Mouse (Mus musculus): ENCODE results near the gene Gorasp1. TPM values are rescaled to one million over a fixed set of nuclear protein-coding genes. Genes with fewer than 3 reads are reported as not detected.
A peak's percentile ranks its signal among the peaks of the same experiment; 100 is the strongest.

The Gorasp1 gene
- polyA plus RNA-seq, 1 experiment: 6.6 TPM

- DNase-seq (ENCODE audit: low read depth in 1 of 2, low spot score in 2 of 2): no peak
- no peaks in the 10 kb centered on the region for H3K27me3 ChIP-seq (ENCODE audit: control insufficient read depth, insufficient read depth, low read length)
- 72% methylated on average over 3 of the region's 3 CpGs for WGBS
- H3K27ac ChIP-seq (ENCODE audit: insufficient read depth, low read length): no peak overlapping the region
- H3K36me3 ChIP-seq (ENCODE audit: control insufficient read depth, insufficient read depth, low read length): no peaks in the 10 kb centered on the region; the same call in 1 of the 2 replicates
- peaks cover 2% of the 10 kb centered on the region; the same call in 1 of the 2 replicates for H3K4me1 ChIP-seq (ENCODE audit: control insufficient read depth, insufficient read depth, insufficient read length)
- TF ChIP-seq CTCF (IDR thresholded peaks at IDR 0.05; ENCODE audit: extremely low read depth, insufficient read depth, insufficient read length, insufficient replicate concordance) (no peak), POLR2A (IDR thresholded peaks at IDR 0.05; ENCODE audit: low read depth, low read length) (no peak)
- H3K4me3 ChIP-seq (ENCODE audit: extremely low read depth, insufficient read depth, insufficient read length): no peak overlapping the region
Measured at GRCm38 (mm10) chr9:119965186-119965585, 27.8 kb upstream of the Gorasp1 start.

- DNase-seq (ENCODE audit: low read depth in 1 of 2, low spot score in 2 of 2): no peak
- H3K36me3 ChIP-seq (ENCODE audit: control insufficient read depth, insufficient read depth, low read length): no peaks in the 10 kb centered on the region
- WGBS: 77% methylated on average over 3 of the region's 3 CpGs
- TF ChIP-seq POLR2A (IDR thresholded peaks at IDR 0.05; ENCODE audit: low read depth, low read length): no peak
- no peak for TF ChIP-seq CTCF (IDR thresholded peaks at IDR 0.05; ENCODE audit: extremely low read depth, insufficient read depth, insufficient read length, insufficient replicate concordance)
- H3K27ac ChIP-seq (ENCODE audit: insufficient read depth, low read length): no peak overlapping the region
- H3K4me1 ChIP-seq (ENCODE audit: control insufficient read depth, insufficient read depth, insufficient read length): peaks cover 2% of the 10 kb centered on the region; the same call in 1 of the 2 replicates
- no peak overlapping the region for H3K4me3 ChIP-seq (ENCODE audit: extremely low read depth, insufficient read depth, insufficient read length)
- no peaks in the 10 kb centered on the region for H3K27me3 ChIP-seq (ENCODE audit: control insufficient read depth, insufficient read depth, low read length)
Measured at GRCm38 (mm10) chr9:119964206-119964605, 26.8 kb upstream of the Gorasp1 start.

GRCm38 (mm10) chr9:119962987-119963667, 25.8 kb upstream of the Gorasp1 start:
- WGBS: 31% methylated on average over 21 of the region's 21 CpGs

GRCm38 (mm10) chr9:119962216-119962615, 24.9 kb upstream of the Gorasp1 start:
- Histone ChIP-seq H3K27ac (ENCODE audit: insufficient read depth, low read length) (no peak overlapping the region), H3K4me1 (ENCODE audit: control insufficient read depth, insufficient read depth, insufficient read length) (peaks cover 2% of the 10 kb centered on the region; the same call in 1 of the 2 replicates), H3K27me3 (ENCODE audit: control insufficient read depth, insufficient read depth, low read length) (no peaks in the 10 kb centered on the region), H3K36me3 (ENCODE audit: control insufficient read depth, insufficient read depth, low read length) (no peaks in the 10 kb centered on the region), H3K4me3 (ENCODE audit: extremely low read depth, insufficient read depth, insufficient read length) (no peak overlapping the region)
- no peak for DNase-seq (ENCODE audit: low read depth in 1 of 2, low spot score in 2 of 2)
- 51% methylated on average over 4 of the region's 4 CpGs for WGBS
- TF ChIP-seq CTCF (IDR thresholded peaks at IDR 0.05; ENCODE audit: extremely low read depth, insufficient read depth, insufficient read length, insufficient replicate concordance): no peak
- TF ChIP-seq POLR2A (IDR thresholded peaks at IDR 0.05; ENCODE audit: low read depth, low read length): no peak

More at GRCm38 (mm10) chr9:119962987-119963667, 25.8 kb upstream of the Gorasp1 start:
- DNase-seq (ENCODE audit: low read depth in 1 of 2, low spot score in 2 of 2): peak; percentile 67 to 79
- H3K27me3 ChIP-seq (ENCODE audit: control insufficient read depth, insufficient read depth, low read length): no peaks in the 10 kb centered on the region
- peaks cover 2% of the 10 kb centered on the region; the same call in 1 of the 2 replicates for H3K4me1 ChIP-seq (ENCODE audit: control insufficient read depth, insufficient read depth, insufficient read length)
- no peak overlapping the region for H3K27ac ChIP-seq (ENCODE audit: insufficient read depth, low read length)
- no peak overlapping the region for H3K4me3 ChIP-seq (ENCODE audit: extremely low read depth, insufficient read depth, insufficient read length)
- TF ChIP-seq POLR2A (IDR thresholded peaks at IDR 0.05; ENCODE audit: low read depth, low read length): no peak
- TF ChIP-seq CTCF (IDR thresholded peaks at IDR 0.05; ENCODE audit: extremely low read depth, insufficient read depth, insufficient read length, insufficient replicate concordance): peak; percentile 95
- no peaks in the 10 kb centered on the region for H3K36me3 ChIP-seq (ENCODE audit: control insufficient read depth, insufficient read depth, low read length)

GRCm38 (mm10) chr9:119958835-119959234, 21.5 kb upstream of the Gorasp1 start:
- Histone ChIP-seq H3K27me3 (ENCODE audit: control insufficient read depth, insufficient read depth, low read length) (no peaks in the 10 kb centered on the region), H3K27ac (ENCODE audit: insufficient read depth, low read length) (no peak overlapping the region), H3K4me3 (ENCODE audit: extremely low read depth, insufficient read depth, insufficient read length) (no peak overlapping the region), H3K36me3 (ENCODE audit: control insufficient read depth, insufficient read depth, low read length) (no peaks in the 10 kb centered on the region), H3K4me1 (ENCODE audit: control insufficient read depth, insufficient read depth, insufficient read length) (peaks cover 2% of the 10 kb centered on the region; the same call in 1 of the 2 replicates)
- 78% methylated on average over 9 of the region's 9 CpGs for WGBS
- no peak for TF ChIP-seq CTCF (IDR thresholded peaks at IDR 0.05; ENCODE audit: extremely low read depth, insufficient read depth, insufficient read length, insufficient replicate concordance)
- no peak for TF ChIP-seq POLR2A (IDR thresholded peaks at IDR 0.05; ENCODE audit: low read depth, low read length)
- DNase-seq (ENCODE audit: low read depth in 1 of 2, low spot score in 2 of 2): no peak

GRCm38 (mm10) chr9:119951388-119951787, 14.0 kb upstream of the Gorasp1 start:
- DNase-seq (ENCODE audit: low read depth in 1 of 2, low spot score in 2 of 2): no peak
- no peak for TF ChIP-seq POLR2A (IDR thresholded peaks at IDR 0.05; ENCODE audit: low read depth, low read length)
- TF ChIP-seq CTCF (IDR thresholded peaks at IDR 0.05; ENCODE audit: extremely low read depth, insufficient read depth, insufficient read length, insufficient replicate concordance): no peak
- WGBS: 89% methylated on average over 9 of the region's 9 CpGs
- H3K4me3 ChIP-seq (ENCODE audit: extremely low read depth, insufficient read depth, insufficient read length): no peak overlapping the region
- H3K4me1 ChIP-seq (ENCODE audit: control insufficient read depth, insufficient read depth, insufficient read length): no peaks in the 10 kb centered on the region
- H3K36me3 ChIP-seq (ENCODE audit: control insufficient read depth, insufficient read depth, low read length): no peaks in the 10 kb centered on the region
- H3K27me3 ChIP-seq (ENCODE audit: control insufficient read depth, insufficient read depth, low read length): no peaks in the 10 kb centered on the region
- no peak overlapping the region for H3K27ac ChIP-seq (ENCODE audit: insufficient read depth, low read length)

- DNase-seq (ENCODE audit: low read depth in 1 of 2, low spot score in 2 of 2): no peak
- H3K36me3 ChIP-seq (ENCODE audit: control insufficient read depth, insufficient read depth, low read length): no peaks in the 10 kb centered on the region
- no peaks in the 10 kb centered on the region for H3K27me3 ChIP-seq (ENCODE audit: control insufficient read depth, insufficient read depth, low read length)
- H3K4me3 ChIP-seq (ENCODE audit: extremely low read depth, insufficient read depth, insufficient read length): no peak overlapping the region
- WGBS: 81% methylated on average over 6 of the region's 6 CpGs
- H3K27ac ChIP-seq (ENCODE audit: insufficient read depth, low read length): no peak overlapping the region
- TF ChIP-seq POLR2A (IDR thresholded peaks at IDR 0.05; ENCODE audit: low read depth, low read length): no peak
- no peaks in the 10 kb centered on the region for H3K4me1 ChIP-seq (ENCODE audit: control insufficient read depth, insufficient read depth, insufficient read length)
Measured at GRCm38 (mm10) chr9:119950434-119950833, 13.1 kb upstream of the Gorasp1 start.
